Mouse (Mus musculus) embryonic facial prominence, embryonic 15.5 days (tissue): ENCODE measurements at regions not wholly inside any gene's neighbourhood (a gene's known extent, or its start where the extent isn't known, plus 50 kb on each side); places are given as distances from the start of the nearest gene placed in this dataset.

Source experiments
- ATAC-seq: fragments of 200-750 bp; cut with Nextera tagmentation; 2 replicates; pipeline ENCODE4 v1.8.0; 2017; ENCODE audit warnings: low read depth, moderate TSS enrichment; ENCODE audit not compliant: insufficient number of reproducible peaks, low FRiP score, low TSS enrichment
- H3K27ac ChIP-seq: fragments of 300-500 bp; sonication (generic); replicated peaks from 2 replicates; pipeline ENCODE4 v1.5.1; 2015; ENCODE audit warnings: mild to moderate bottlenecking, inconsistent platforms
- H3K27me3 ChIP-seq: fragments of 300-500 bp; sonication (generic); 2 replicates; pipeline ENCODE4 v1.6.1; 2015; ENCODE audit warnings: inconsistent platforms
- H3K36me3 ChIP-seq: fragments of 300-500 bp; sonication (generic); 2 replicates; pipeline ENCODE4 v1.6.1; 2015; ENCODE audit warnings: mild to moderate bottlenecking, inconsistent platforms
- H3K4me1 ChIP-seq: fragments of 300-500 bp; sonication (generic); 2 replicates; pipeline ENCODE4 v1.6.1; 2015; ENCODE audit warnings: inconsistent platforms
- H3K4me2 ChIP-seq: fragments of 300-500 bp; sonication (generic); replicated peaks from 2 replicates; pipeline ENCODE4 v1.6.1; 2015; ENCODE audit warnings: mild to moderate bottlenecking, inconsistent platforms
- H3K4me3 ChIP-seq: fragments of 300-500 bp; sonication (generic); replicated peaks from 2 replicates; pipeline ENCODE4 v1.5.1; 2015; ENCODE audit warnings: mild to moderate bottlenecking, inconsistent platforms
- H3K9ac ChIP-seq: fragments of 300-500 bp; sonication (generic); 2 replicates; pipeline ENCODE4 v1.6.1; 2015; ENCODE audit warnings: inconsistent platforms
- H3K9me3 ChIP-seq: fragments of 300-500 bp; sonication (generic); replicated peaks from 2 replicates; pipeline ENCODE4 v1.6.1; 2016; ENCODE audit warnings: inconsistent platforms
- WGBS: fragments of 180-500 bp; shearing (Covaris S2); methylation state at CpG from one replicate; pipeline ENCODE4 v1.1.7; 2015; 5-methylcytosine and 5-hydroxymethylcytosine counted together

DNA sequence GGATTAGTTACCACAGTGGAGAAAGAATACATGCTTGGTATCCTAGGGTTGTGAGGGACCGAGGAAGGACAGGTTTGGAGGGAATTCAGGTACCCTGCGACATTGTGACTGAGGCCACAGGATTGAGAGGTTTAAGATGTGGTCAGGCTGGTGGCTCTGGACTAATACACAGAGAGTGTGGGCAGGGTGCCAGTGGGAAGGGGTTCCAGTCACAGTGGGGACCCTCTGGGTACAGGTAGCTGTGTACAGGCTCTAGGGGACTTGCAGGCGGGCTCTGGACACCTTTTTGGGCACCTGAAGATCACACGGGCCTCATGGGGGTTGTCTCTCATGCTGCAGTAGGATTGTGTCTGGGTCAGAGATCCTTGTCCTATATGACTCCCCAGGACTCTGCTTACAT is 213.1 kb upstream of the Kcnab2 start:
- WGBS = 69% methylated on average over 4 of the region's 4 CpGs
- Histone ChIP-seq H3K27ac (no peak overlapping the region), H3K27me3 (no peaks in the 10 kb centered on the region), H3K9ac (no peak overlapping the region), H3K4me1 (no peaks in the 10 kb centered on the region), H3K9me3 (no peaks in the 10 kb centered on the region), H3K36me3 (no peaks in the 10 kb centered on the region), H3K4me3 (no peak overlapping the region), H3K4me2 (no peak overlapping the region)
- ATAC-seq = 0 out of 2 replicates have a peak, but pooled peaks have one; percentile 35

GRCm38 (mm10) chr4:152689831-152690230 is 212.2 kb upstream of the Kcnab2 start:
- 81% methylated on average over 9 of the region's 9 CpGs for WGBS
- H3K27me3 ChIP-seq = no peaks in the 10 kb centered on the region
- H3K4me3 ChIP-seq = no peak overlapping the region
- no peak overlapping the region for H3K27ac ChIP-seq
- H3K9me3 ChIP-seq = no peaks in the 10 kb centered on the region
- ATAC-seq = no peak
- H3K4me1 ChIP-seq = no peaks in the 10 kb centered on the region
- H3K4me2 ChIP-seq = no peak overlapping the region
- no peaks in the 10 kb centered on the region for H3K36me3 ChIP-seq
- H3K9ac ChIP-seq = no peak overlapping the region

DNA sequence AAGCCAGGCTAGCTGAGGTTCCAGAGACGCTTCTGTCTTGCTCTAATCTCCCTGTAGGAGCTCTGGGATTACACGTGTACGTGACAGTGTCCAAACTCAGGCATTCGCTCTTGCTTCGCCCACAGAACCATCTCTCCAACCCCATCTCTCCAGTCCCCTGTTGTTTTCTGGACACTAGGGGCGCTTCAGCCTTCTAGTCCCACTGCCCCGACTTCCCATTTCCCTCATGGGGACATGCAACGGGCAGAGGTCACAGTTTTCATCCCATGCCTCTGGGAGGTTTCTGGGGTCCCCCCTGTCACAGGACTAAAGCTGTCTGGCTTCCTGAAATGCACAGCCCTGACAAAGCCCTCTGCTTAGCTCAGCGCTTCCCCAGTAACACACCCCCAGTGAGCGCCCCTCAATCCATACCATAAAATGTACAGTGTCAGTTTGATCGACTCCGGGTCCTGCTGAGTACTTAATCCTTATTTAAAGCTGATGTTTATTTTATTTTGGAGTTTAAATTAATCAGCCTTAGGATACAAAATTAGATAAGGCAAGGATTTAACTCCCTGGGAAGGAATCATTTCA is 208.9 kb upstream of the Kcnab2 start:
- 0 out of 2 replicates have a peak, but pooled peaks cover 7% of the 10 kb centered on the region for H3K9me3 ChIP-seq
- H3K9ac ChIP-seq = no peak overlapping the region
- H3K4me3 ChIP-seq = no peak overlapping the region
- no peaks in the 10 kb centered on the region for H3K27me3 ChIP-seq
- no peak for ATAC-seq
- 47% methylated on average over 12 of the region's 12 CpGs for WGBS
- no peak overlapping the region for H3K27ac ChIP-seq
- H3K4me1 ChIP-seq = no peaks in the 10 kb centered on the region
- H3K36me3 ChIP-seq = no peaks in the 10 kb centered on the region
- H3K4me2 ChIP-seq = no peak overlapping the region

- no peak for ATAC-seq
- no peak overlapping the region for H3K4me3 ChIP-seq
- no peaks in the 10 kb centered on the region for H3K9me3 ChIP-seq
- H3K9ac ChIP-seq = no peak overlapping the region
- no peak overlapping the region for H3K4me2 ChIP-seq
- no peaks in the 10 kb centered on the region for H3K4me1 ChIP-seq
- H3K27me3 ChIP-seq = no peaks in the 10 kb centered on the region
- 44% methylated on average over 11 of the region's 11 CpGs for WGBS
- H3K27ac ChIP-seq = no peak overlapping the region
- no peaks in the 10 kb centered on the region for H3K36me3 ChIP-seq
Observed at GRCm38 (mm10) chr4:152674140-152674539, 196.5 kb upstream of the Kcnab2 start.

- no peak overlapping the region for H3K27ac ChIP-seq
- no peak overlapping the region for H3K4me2 ChIP-seq
- H3K4me1 ChIP-seq = no peaks in the 10 kb centered on the region
- 43% methylated on average over 8 of the region's 8 CpGs for WGBS
- H3K36me3 ChIP-seq = no peaks in the 10 kb centered on the region
- H3K4me3 ChIP-seq = no peak overlapping the region
- H3K27me3 ChIP-seq = no peaks in the 10 kb centered on the region
- ATAC-seq = no peak
- H3K9me3 ChIP-seq = no peaks in the 10 kb centered on the region
- H3K9ac ChIP-seq = no peak overlapping the region
Observed at GRCm38 (mm10) chr4:152663482-152663881, 185.8 kb upstream of the Kcnab2 start.

DNA sequence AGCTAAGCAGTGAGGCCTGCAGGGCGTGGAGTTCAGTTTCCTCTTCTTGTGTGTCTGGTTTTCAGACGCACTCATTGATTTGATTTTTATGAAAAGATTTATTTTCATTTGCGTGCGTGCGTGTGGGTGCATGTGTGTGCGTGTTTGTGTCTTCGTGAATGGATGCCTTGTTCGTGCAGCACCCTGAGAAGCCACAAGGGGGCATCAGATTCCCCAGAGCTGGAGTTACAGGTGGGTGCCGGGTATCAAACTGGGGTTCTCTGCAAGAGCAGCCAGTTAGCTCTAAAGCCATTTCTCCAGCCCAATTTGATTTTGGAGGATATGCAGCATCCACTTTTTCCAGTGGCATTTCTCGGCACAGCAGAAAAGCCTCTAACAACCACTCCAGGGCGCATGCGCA is 185.4 kb upstream of the Kcnab2 start:
- Histone ChIP-seq H3K9ac (no peak overlapping the region), H3K27me3 (no peaks in the 10 kb centered on the region), H3K4me3 (no peak overlapping the region), H3K27ac (no peak overlapping the region), H3K9me3 (no peaks in the 10 kb centered on the region), H3K4me1 (no peaks in the 10 kb centered on the region), H3K4me2 (no peak overlapping the region), H3K36me3 (no peaks in the 10 kb centered on the region)
- no peak for ATAC-seq
- WGBS = 91% methylated on average over 12 of the region's 12 CpGs

GRCm38 (mm10) chr4:152662439-152662838 is 184.8 kb upstream of the Kcnab2 start:
- Histone ChIP-seq H3K4me2 (no peak overlapping the region), H3K27me3 (no peaks in the 10 kb centered on the region), H3K9me3 (no peaks in the 10 kb centered on the region), H3K27ac (no peak overlapping the region), H3K4me3 (no peak overlapping the region), H3K9ac (no peak overlapping the region), H3K36me3 (no peaks in the 10 kb centered on the region), H3K4me1 (no peaks in the 10 kb centered on the region)
- 90% methylated on average over 11 of the region's 11 CpGs for WGBS
- ATAC-seq = no peak

- ATAC-seq = no peak
- H3K27ac ChIP-seq = no peak overlapping the region
Observed at GRCm38 (mm10) chr4:152650198-152650597, 172.5 kb upstream of the Kcnab2 start.

GRCm38 (mm10) chr4:152647620-152648019 is 169.9 kb upstream of the Kcnab2 start:
- 47% methylated on average over 7 of the region's 7 CpGs for WGBS
- Histone ChIP-seq H3K4me2 (no peak overlapping the region), H3K36me3 (no peaks in the 10 kb centered on the region), H3K9ac (no peak overlapping the region), H3K27ac (no peak overlapping the region), H3K4me1 (no peaks in the 10 kb centered on the region), H3K4me3 (no peak overlapping the region), H3K9me3 (no peaks in the 10 kb centered on the region), H3K27me3 (no peaks in the 10 kb centered on the region)
- no peak for ATAC-seq

More at GRCm38 (mm10) chr4:152650198-152650597, 172.5 kb upstream of the Kcnab2 start:
- H3K9ac ChIP-seq = no peak overlapping the region
- H3K36me3 ChIP-seq = no peaks in the 10 kb centered on the region
- H3K4me2 ChIP-seq = no peak overlapping the region
- WGBS = 56% methylated on average over 8 of the region's 8 CpGs
- H3K4me3 ChIP-seq = no peak overlapping the region
- no peaks in the 10 kb centered on the region for H3K27me3 ChIP-seq
- H3K4me1 ChIP-seq = no peaks in the 10 kb centered on the region
- H3K9me3 ChIP-seq = no peaks in the 10 kb centered on the region

DNA sequence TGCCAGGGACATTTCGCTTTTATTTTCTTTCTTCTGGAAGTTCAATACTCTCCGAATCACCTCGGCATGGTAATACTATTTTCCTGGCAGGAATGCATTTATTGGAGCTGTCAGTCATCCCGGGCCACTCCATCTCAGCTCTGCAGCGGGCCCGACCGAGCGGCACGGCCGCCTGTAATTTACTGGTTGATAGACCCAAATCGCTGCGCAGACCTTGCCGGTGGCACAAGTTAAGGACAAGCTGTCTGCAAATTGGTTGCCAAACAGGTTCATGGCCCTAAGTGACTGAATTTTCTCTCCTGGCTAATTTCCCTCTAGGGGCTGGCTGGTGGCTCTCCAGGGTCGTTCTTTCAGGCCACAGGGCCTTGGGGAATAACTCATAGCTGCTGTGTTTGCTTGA is 169.4 kb upstream of the Kcnab2 start:
- 83% methylated on average over 14 of the region's 14 CpGs for WGBS
- no peak for ATAC-seq
- no peaks in the 10 kb centered on the region for H3K27me3 ChIP-seq
- no peak overlapping the region for H3K4me2 ChIP-seq
- no peak overlapping the region for H3K27ac ChIP-seq
- no peaks in the 10 kb centered on the region for H3K36me3 ChIP-seq
- H3K4me1 ChIP-seq = no peaks in the 10 kb centered on the region
- H3K9me3 ChIP-seq = no peaks in the 10 kb centered on the region
- H3K9ac ChIP-seq = no peak overlapping the region
- H3K4me3 ChIP-seq = no peak overlapping the region

DNA sequence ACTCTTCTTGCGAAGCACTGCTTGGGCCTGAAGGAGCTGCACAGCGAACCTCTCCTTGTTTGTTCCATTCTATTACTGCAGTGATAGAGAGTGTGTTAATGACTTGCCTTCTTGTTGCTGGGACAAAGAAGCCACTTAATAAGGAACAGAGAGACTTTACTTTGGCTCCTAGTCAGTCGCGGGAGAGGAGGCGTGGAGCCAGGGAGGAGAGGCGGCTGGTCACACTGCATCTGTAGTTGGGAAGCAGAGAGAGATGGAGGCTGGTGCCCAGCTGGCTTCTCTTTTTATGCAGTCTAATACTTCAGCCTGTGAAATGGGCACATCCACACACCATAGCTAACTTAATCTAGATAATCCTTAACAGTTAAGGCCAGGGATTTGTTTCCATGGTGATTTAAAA is 159.4 kb upstream of the Kcnab2 start:
- Histone ChIP-seq H3K36me3 (no peaks in the 10 kb centered on the region), H3K4me1 (no peaks in the 10 kb centered on the region), H3K9ac (no peak overlapping the region), H3K27ac (no peak overlapping the region), H3K9me3 (no peaks in the 10 kb centered on the region), H3K4me3 (no peak overlapping the region), H3K4me2 (no peak overlapping the region), H3K27me3 (no peaks in the 10 kb centered on the region)
- ATAC-seq = no peak
- 54% methylated on average over 6 of the region's 6 CpGs for WGBS

DNA sequence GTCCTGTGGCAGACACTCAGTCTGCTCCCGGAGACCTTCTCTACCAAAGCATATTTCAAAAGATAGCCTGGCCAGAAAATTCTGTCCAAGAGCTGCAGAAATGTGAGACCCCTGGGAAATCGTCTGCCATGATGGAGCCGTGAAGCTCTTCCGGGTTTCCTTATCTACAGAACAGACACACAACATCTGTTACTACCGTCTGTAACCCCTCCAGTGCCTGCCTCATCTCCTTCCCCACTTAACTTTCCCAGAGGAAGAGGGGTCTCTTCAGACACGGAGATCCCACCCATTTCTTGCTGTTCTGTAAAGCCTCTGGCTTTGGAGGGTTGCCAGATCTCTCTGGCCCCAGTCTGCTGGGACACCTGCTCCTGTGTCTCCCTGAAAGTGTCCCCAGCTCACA is 156.2 kb upstream of the Kcnab2 start:
- H3K27ac ChIP-seq = no peak overlapping the region
- H3K36me3 ChIP-seq = no peaks in the 10 kb centered on the region
- no peaks in the 10 kb centered on the region for H3K9me3 ChIP-seq
- H3K9ac ChIP-seq = no peak overlapping the region
- no peak for ATAC-seq
- H3K27me3 ChIP-seq = no peaks in the 10 kb centered on the region
- no peak overlapping the region for H3K4me3 ChIP-seq
- H3K4me1 ChIP-seq = no peaks in the 10 kb centered on the region
- 44% methylated on average over 6 of the region's 6 CpGs for WGBS
- H3K4me2 ChIP-seq = no peak overlapping the region
